Mouse (Mus musculus): ENCODE measurements at regions not wholly inside any gene's neighbourhood (a gene's known extent, or its start where the extent isn't known, plus 50 kb on each side); places are given as distances from the start of the nearest gene placed in this dataset.
"Not testable (repeated sequence)": the region's sequence is repeated elsewhere in the genome, so short reads cannot be mapped to it uniquely, and the experiment has no call there.

DNA sequence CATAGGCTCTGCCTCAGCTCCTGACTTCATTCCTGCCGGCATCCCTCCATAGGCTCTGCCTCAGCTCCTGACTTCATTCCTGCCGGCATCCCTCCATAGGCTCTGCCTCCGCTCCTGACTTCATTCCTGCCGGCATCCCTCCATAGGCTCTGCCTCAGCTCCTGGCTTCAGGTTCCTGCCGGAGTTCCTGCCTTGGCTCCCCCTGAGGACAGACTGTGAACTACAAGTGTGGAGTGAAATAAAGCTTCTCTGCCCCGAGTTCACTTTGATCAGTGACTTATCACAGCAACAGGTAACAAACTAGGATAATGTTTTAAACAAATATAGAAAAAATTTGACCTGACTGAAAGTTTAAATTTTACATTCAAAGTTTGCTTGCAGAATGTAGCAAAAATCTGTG is 348.5 kb downstream of the Abcc12 start:
- not testable (repeated sequence) for H3K27me3 ChIP-seq (ENCODE audit: control insufficient read depth, insufficient read depth, low read depth, low read length); H3K36me3 ChIP-seq (ENCODE audit: control insufficient read depth, insufficient read depth); H3K27ac ChIP-seq (ENCODE audit: low read length); H3K9me3 ChIP-seq (replicated peaks; ENCODE audit: control insufficient read depth, low read length); H3K4me2 ChIP-seq (ENCODE audit: low read depth, low read length); H3K4me3 ChIP-seq (ENCODE audit: low read depth, low read length); ATAC-seq (ENCODE audit: low read depth); H3K4me1 ChIP-seq (ENCODE audit: control insufficient read depth, low read depth, low read length); H3K9ac ChIP-seq (ENCODE audit: low read depth, low read length)
- WGBS (ENCODE audit: insufficient replicate concordance): 73% methylated on average over 5 of the region's 6 CpGs

DNA sequence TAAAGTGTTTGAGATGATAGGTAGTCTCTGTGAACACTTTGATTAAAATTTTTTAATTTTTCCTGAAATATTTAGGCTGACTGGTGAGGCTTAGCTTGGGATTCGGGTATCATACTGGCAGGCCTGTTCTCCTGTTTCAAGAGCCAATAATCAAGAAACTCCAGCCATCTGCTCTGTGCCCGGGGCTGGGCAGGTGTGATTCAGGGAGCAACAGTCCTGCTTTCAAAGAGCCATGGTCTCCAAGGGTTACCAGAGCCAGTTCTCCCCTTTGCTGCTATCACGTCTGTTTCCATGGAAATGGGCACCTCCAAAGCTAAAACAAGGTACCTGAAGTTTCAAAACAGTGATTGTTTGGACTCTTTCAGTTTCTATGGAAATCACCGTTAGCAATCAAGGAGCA is 355.6 kb downstream of the Abcc12 start:
- Histone ChIP-seq H3K4me3 (ENCODE audit: low read depth, low read length) (no peak overlapping the region), H3K27ac (ENCODE audit: low read length) (no peak overlapping the region)
- ATAC-seq (ENCODE audit: low read depth): no peak

DNA sequence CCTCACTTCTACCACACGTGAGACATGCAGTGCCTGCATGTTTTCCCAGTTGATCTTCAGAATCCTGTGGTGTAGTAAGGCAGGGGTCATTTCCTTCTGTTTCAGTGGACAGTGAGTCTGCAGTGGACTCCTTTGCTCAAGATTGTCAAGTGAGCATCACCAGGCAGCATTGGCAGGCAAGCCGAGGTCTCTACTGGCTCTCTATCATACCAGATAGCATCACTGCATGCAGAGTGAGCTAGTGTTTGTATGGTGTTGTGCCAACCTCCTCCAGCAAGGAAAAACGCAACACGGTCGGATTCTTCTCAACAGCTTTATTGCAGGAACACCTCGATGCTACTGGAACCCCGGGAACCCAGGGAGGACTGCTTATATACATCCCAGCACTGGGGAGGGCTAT is 357.8 kb downstream of the Abcc12 start:
- Histone ChIP-seq H3K4me1 (ENCODE audit: control insufficient read depth, low read depth, low read length) (no peaks in the 10 kb centered on the region), H3K27me3 (ENCODE audit: control insufficient read depth, insufficient read depth, low read depth, low read length) (no peaks in the 10 kb centered on the region), H3K4me3 (ENCODE audit: low read depth, low read length) (no peak overlapping the region), H3K36me3 (ENCODE audit: control insufficient read depth, insufficient read depth) (no peaks in the 10 kb centered on the region), H3K4me2 (ENCODE audit: low read depth, low read length) (no peak overlapping the region), H3K9me3 (replicated peaks; ENCODE audit: control insufficient read depth, low read length) (no peaks in the 10 kb centered on the region), H3K27ac (ENCODE audit: low read length) (no peak overlapping the region), H3K9ac (ENCODE audit: low read depth, low read length) (no peak overlapping the region)
- 71% methylated on average over 7 of the region's 7 CpGs for WGBS (ENCODE audit: insufficient replicate concordance)
- no peak for ATAC-seq (ENCODE audit: low read depth)

More for the DNA sequence above, 355.6 kb downstream of the Abcc12 start:
- Histone ChIP-seq H3K27me3 (ENCODE audit: control insufficient read depth, insufficient read depth, low read depth, low read length) (no peaks in the 10 kb centered on the region), H3K4me2 (ENCODE audit: low read depth, low read length) (no peak overlapping the region), H3K9ac (ENCODE audit: low read depth, low read length) (no peak overlapping the region), H3K9me3 (replicated peaks; ENCODE audit: control insufficient read depth, low read length) (no peaks in the 10 kb centered on the region), H3K4me1 (ENCODE audit: control insufficient read depth, low read depth, low read length) (no peaks in the 10 kb centered on the region), H3K36me3 (ENCODE audit: control insufficient read depth, insufficient read depth) (no peaks in the 10 kb centered on the region)
- 54% methylated on average over 4 of the region's 4 CpGs for WGBS (ENCODE audit: insufficient replicate concordance)

DNA sequence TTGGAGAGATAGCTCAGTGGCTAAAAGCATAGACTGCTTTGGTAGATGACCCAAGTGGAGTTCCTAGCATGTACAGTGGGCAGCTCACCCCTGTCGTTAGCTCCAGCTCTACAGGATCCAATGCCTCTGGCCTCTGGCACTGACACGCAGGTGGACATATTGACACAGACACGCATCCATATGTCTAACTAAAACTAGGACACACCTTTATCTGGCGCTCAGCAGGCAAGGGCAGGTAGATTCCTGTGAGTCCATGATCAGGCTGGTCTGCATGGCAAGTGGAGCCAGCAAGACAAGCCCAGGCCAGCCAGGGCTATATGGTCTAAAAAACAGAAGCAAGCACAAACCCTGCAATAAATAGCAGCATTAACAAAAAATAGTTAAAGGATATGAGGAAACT is 358.3 kb downstream of the Abcc12 start:
- Histone ChIP-seq H3K9ac (ENCODE audit: low read depth, low read length) (no peak overlapping the region), H3K4me1 (ENCODE audit: control insufficient read depth, low read depth, low read length) (no peaks in the 10 kb centered on the region), H3K27me3 (ENCODE audit: control insufficient read depth, insufficient read depth, low read depth, low read length) (no peaks in the 10 kb centered on the region), H3K9me3 (replicated peaks; ENCODE audit: control insufficient read depth, low read length) (no peaks in the 10 kb centered on the region), H3K36me3 (ENCODE audit: control insufficient read depth, insufficient read depth) (no peaks in the 10 kb centered on the region), H3K4me2 (ENCODE audit: low read depth, low read length) (no peak overlapping the region), H3K27ac (ENCODE audit: low read length) (no peak overlapping the region), H3K4me3 (ENCODE audit: low read depth, low read length) (no peak overlapping the region)
- no peak for ATAC-seq (ENCODE audit: low read depth)
- WGBS (ENCODE audit: insufficient replicate concordance): 61% methylated on average over 4 of the region's 4 CpGs

DNA sequence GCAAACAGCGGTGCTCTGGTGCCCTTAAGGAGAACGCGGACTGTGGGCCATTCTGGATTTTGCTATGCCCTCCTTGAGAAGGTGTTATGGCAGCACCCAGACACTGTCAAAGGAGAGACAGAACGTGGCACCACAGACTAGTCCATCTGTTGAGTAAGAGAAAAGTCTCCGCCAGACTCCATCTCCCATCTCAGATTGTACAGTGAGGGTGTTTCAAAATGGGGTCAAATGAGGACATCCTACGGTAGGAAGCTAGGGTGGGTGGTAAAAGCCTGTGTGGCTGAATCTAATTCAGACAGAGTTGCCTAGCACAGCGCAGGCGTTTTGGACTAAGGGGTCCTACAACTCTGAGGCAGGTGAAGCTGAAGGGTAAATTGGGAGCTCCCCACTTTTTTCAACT is 366.1 kb downstream of the Abcc12 start:
- Histone ChIP-seq H3K4me2 (ENCODE audit: low read depth, low read length) (no peak overlapping the region), H3K9ac (ENCODE audit: low read depth, low read length) (no peak overlapping the region), H3K27ac (ENCODE audit: low read length) (no peak overlapping the region), H3K4me1 (ENCODE audit: control insufficient read depth, low read depth, low read length) (no peaks in the 10 kb centered on the region), H3K4me3 (ENCODE audit: low read depth, low read length) (no peak overlapping the region), H3K36me3 (ENCODE audit: control insufficient read depth, insufficient read depth) (no peaks in the 10 kb centered on the region), H3K27me3 (ENCODE audit: control insufficient read depth, insufficient read depth, low read depth, low read length) (no peaks in the 10 kb centered on the region), H3K9me3 (replicated peaks; ENCODE audit: control insufficient read depth, low read length) (no peaks in the 10 kb centered on the region)
- ATAC-seq (ENCODE audit: low read depth): no peak
- WGBS (ENCODE audit: insufficient replicate concordance): 79% methylated on average over 8 of the region's 8 CpGs

DNA sequence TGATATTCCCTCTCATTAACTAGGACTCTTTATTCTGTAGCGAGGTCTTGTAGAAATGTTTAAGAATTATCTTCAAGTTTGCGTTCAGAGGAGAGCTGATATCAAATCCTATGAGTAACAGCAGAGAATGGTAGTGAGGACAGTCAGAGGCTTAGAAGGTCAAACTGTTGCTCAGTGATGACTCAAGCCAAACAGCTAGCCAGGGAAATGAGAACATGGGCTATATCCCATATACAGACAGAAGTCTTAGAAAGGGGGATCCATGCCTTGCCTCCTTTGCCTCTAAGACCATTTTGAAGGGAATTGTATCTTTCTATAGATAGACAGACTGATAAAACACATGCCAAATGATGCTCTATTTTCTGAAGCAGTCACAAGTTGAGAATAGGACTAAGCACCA is 368.0 kb downstream of the Abcc12 start:
- Histone ChIP-seq H3K27ac (ENCODE audit: low read length) (no peak overlapping the region), H3K36me3 (ENCODE audit: control insufficient read depth, insufficient read depth) (no peaks in the 10 kb centered on the region), H3K4me1 (ENCODE audit: control insufficient read depth, low read depth, low read length) (no peaks in the 10 kb centered on the region), H3K9me3 (replicated peaks; ENCODE audit: control insufficient read depth, low read length) (no peaks in the 10 kb centered on the region), H3K4me2 (ENCODE audit: low read depth, low read length) (no peak overlapping the region), H3K9ac (ENCODE audit: low read depth, low read length) (no peak overlapping the region), H3K27me3 (ENCODE audit: control insufficient read depth, insufficient read depth, low read depth, low read length) (no peaks in the 10 kb centered on the region), H3K4me3 (ENCODE audit: low read depth, low read length) (no peak overlapping the region)
- no peak for ATAC-seq (ENCODE audit: low read depth)
- 69% methylated on average over 2 of the region's 2 CpGs for WGBS (ENCODE audit: insufficient replicate concordance)

DNA sequence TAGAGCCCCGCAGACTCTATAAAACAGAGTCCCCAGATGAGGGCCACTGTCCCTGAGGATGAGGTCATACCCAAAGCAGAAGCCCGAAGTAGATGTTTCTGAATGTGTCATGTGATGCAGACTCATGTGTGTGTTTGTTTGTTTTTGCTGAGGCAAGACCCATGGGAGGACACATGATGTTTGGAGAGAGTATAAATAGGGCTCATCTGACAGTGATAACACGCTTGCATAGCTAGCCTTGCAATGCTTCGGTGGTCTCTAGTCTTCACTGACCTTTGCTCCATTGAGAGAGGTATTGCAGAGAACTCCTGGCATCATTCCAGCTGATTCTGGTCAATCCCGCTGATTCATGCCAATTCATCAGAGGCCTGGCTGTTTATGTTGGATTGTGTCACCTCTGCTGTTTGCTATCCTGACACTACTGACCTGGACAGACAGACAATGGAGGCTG is 368.1 kb downstream of the Phkb start:
- Histone ChIP-seq H3K4me1 (ENCODE audit: control insufficient read depth, low read depth, low read length) (no peaks in the 10 kb centered on the region), H3K9ac (ENCODE audit: low read depth, low read length) (no peak overlapping the region), H3K4me3 (ENCODE audit: low read depth, low read length) (no peak overlapping the region), H3K4me2 (ENCODE audit: low read depth, low read length) (no peak overlapping the region), H3K27me3 (ENCODE audit: control insufficient read depth, insufficient read depth, low read depth, low read length) (no peaks in the 10 kb centered on the region), H3K27ac (ENCODE audit: low read length) (no peak overlapping the region), H3K36me3 (ENCODE audit: control insufficient read depth, insufficient read depth) (no peaks in the 10 kb centered on the region), H3K9me3 (replicated peaks; ENCODE audit: control insufficient read depth, low read length) (no peaks in the 10 kb centered on the region)
- WGBS (ENCODE audit: insufficient replicate concordance): 56% methylated on average over 5 of the region's 5 CpGs
- peak; percentile 48 for ATAC-seq (ENCODE audit: low read depth)

DNA sequence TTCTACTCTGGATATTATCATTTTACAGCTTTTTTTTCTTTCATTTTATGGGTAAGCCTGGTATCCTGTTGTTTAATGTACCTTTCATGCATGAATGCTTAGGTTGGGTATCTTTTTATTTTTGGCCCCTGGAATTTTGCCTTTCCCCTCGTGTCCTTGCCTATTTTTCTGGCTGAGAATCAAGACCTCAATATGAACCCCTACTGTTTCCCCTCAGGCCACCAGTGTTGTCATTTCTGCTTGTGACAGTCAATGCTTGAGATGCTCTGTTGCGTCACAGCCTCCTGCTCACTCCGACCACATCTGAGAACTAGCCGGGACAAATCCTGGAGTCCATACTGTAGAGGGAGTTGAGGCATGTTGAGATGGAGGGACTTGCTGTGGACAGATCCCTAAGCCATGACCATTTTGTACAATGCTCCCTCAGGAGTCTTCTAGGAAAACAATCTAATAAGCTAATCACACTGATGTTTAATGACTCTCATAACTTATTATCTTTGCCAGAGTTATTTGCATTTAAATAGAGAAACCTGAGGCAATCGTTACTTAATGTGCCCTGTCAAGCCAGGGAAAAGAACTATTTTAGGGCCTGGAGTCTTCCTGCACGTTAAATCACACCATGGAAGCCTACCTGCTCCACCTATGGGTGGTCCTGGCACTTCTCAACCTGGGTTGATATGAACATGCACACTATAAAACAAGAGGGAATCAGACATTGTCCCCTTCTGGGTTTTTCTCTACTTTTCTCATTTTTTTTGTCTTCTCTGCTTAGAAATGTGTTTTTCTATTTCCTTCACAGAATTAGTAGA is 363.9 kb downstream of the Phkb start:
- Histone ChIP-seq H3K9ac (ENCODE audit: low read depth, low read length) (no peak overlapping the region), H3K9me3 (replicated peaks; ENCODE audit: control insufficient read depth, low read length) (no peaks in the 10 kb centered on the region), H3K36me3 (ENCODE audit: control insufficient read depth, insufficient read depth) (no peaks in the 10 kb centered on the region), H3K27ac (ENCODE audit: low read length) (no peak overlapping the region), H3K4me3 (ENCODE audit: low read depth, low read length) (no peak overlapping the region), H3K4me1 (ENCODE audit: control insufficient read depth, low read depth, low read length) (no peaks in the 10 kb centered on the region), H3K27me3 (ENCODE audit: control insufficient read depth, insufficient read depth, low read depth, low read length) (no peaks in the 10 kb centered on the region), H3K4me2 (ENCODE audit: low read depth, low read length) (no peak overlapping the region)
- 52% methylated on average over 6 of the region's 6 CpGs for WGBS (ENCODE audit: insufficient replicate concordance)
- no peak for ATAC-seq (ENCODE audit: low read depth)

DNA sequence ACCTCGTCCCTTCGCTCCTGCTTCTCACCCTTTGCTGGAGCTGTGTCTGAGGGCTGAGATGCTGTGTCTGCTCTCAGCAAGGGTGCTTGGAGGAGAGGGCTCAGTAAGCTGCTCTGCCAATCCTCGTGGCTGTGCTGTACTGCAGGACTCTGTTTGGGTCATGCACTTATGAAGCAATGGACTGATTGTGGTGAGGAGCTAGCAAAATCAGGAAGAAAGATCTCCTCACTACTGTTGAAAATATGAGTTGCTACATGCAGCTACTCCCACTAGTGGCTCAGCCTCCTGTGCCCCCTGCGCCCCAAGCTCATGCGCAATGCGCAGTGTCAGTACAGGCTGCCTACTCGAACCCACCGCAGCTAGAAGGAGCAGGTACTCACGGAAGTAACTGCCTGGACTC is 362.3 kb downstream of the Phkb start:
- Histone ChIP-seq H3K36me3 (ENCODE audit: control insufficient read depth, insufficient read depth) (no peaks in the 10 kb centered on the region), H3K4me3 (ENCODE audit: low read depth, low read length) (no peak overlapping the region), H3K4me1 (ENCODE audit: control insufficient read depth, low read depth, low read length) (no peaks in the 10 kb centered on the region), H3K27me3 (ENCODE audit: control insufficient read depth, insufficient read depth, low read depth, low read length) (no peaks in the 10 kb centered on the region), H3K9me3 (replicated peaks; ENCODE audit: control insufficient read depth, low read length) (no peaks in the 10 kb centered on the region), H3K4me2 (ENCODE audit: low read depth, low read length) (no peak overlapping the region), H3K27ac (ENCODE audit: low read length) (no peak overlapping the region), H3K9ac (ENCODE audit: low read depth, low read length) (no peak overlapping the region)
- ATAC-seq (ENCODE audit: low read depth): peak; percentile 58; the same call in 1 of the 2 replicates
- WGBS (ENCODE audit: insufficient replicate concordance): 47% methylated on average over 9 of the region's 9 CpGs

Measured in liver, embryonic 16.5 days (tissue).